Mouse (Mus musculus) hindbrain, embryonic 16.5 days (tissue): ENCODE measurements around the gene Olfr1254. TPM values are rescaled to one million over a fixed set of nuclear protein-coding genes. Genes with fewer than 3 reads are reported as not detected.

ENCODE experiments used
- ATAC-seq: fragments of 200-750 bp; cut with Nextera tagmentation; 2 replicates; pipeline ENCODE4 v1.8.0; 2017; ENCODE audit warnings: moderate TSS enrichment, moderate library complexity
- H3K27ac ChIP-seq: fragments of 300-500 bp; sonication (generic); 2 replicates; pipeline ENCODE4 v1.5.1; 2014; ENCODE audit warnings: low read depth, mild to moderate bottlenecking, control low read depth, low read length, moderate library complexity
- H3K27me3 ChIP-seq: fragments of 300-500 bp; sonication (generic); replicated peaks from 2 replicates; pipeline ENCODE4 v1.6.1; 2014; ENCODE audit warnings: low read length; ENCODE audit not compliant: control insufficient read depth, insufficient read depth
- H3K36me3 ChIP-seq: fragments of 300-500 bp; sonication (generic); 2 replicates; pipeline ENCODE4 v1.6.1; 2014; ENCODE audit warnings: mild to moderate bottlenecking, low read length, moderate library complexity, mixed read lengths; ENCODE audit not compliant: control insufficient read depth, insufficient read depth
- H3K4me1 ChIP-seq: fragments of 300-500 bp; sonication (generic); 2 replicates; pipeline ENCODE4 v1.6.1; 2014; ENCODE audit warnings: low read depth, low read length; ENCODE audit not compliant: control insufficient read depth, insufficient read depth
- H3K4me2 ChIP-seq: fragments of 300-500 bp; sonication (generic); 2 replicates; pipeline ENCODE4 v1.6.1; 2014; ENCODE audit warnings: mild to moderate bottlenecking, low read length, control low read depth, moderate library complexity
- H3K4me3 ChIP-seq: fragments of 300-500 bp; sonication (generic); 2 replicates; pipeline ENCODE4 v1.5.1; 2014; ENCODE audit warnings: mild to moderate bottlenecking, low read length, control low read depth, moderate library complexity
- H3K9ac ChIP-seq: fragments of 300-500 bp; sonication (generic); 2 replicates; pipeline ENCODE4 v1.6.1; 2014; ENCODE audit warnings: low read depth, mild to moderate bottlenecking, control low read depth, low read length, moderate library complexity
- H3K9me3 ChIP-seq: fragments of 300-500 bp; sonication (generic); 2 replicates; pipeline ENCODE4 v1.6.1; 2014; ENCODE audit warnings: mild to moderate bottlenecking, low read length, moderate library complexity; ENCODE audit not compliant: control insufficient read depth
- WGBS: fragments of 180-500 bp; shearing (Covaris S2); extraction: QIAGEN DNeasy Blood & Tissue Kit; methylation state at CpG from one replicate; pipeline ENCODE4 v1.1.7; 2014; 5-methylcytosine and 5-hydroxymethylcytosine counted together
- polyA plus RNA-seq: library from polyadenylated mRNA; unstranded; fragments of >200 nt; fragmentation: Nextera tagmentation; extraction: Ambion mirVana; gene quantifications from 2 replicates; pipeline ENCODE4 v1.2.1, GENCODE M21; 2015

The Olfr1254 gene
- not detected in 2 replicates for polyA plus RNA-seq

DNA sequence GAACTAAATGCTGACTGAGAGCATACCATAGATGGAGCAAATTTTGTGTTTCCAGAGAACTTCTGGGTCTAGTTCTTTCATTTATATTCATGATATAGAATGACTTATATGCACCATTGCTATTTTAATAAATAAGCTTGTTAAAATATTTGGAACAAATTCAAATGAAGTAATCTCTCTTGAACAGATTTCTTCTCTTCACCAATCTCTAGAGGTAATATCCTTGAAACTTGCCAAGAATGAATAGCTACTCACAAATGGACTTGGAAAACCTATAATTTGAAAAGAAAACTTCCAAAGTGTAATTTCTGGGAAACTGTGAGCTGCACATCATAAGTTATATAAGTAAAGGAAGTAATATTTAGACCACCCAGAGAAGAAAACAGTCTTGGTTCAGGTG lies at the start of gene Olfr1254:
Gene Olfr1254 (minus strand): TSS at position 101 of the 400 bp plus-strand sequence.
- ATAC-seq = no peak
- no peaks in the 10 kb centered on the region for H3K27me3 ChIP-seq
- H3K9ac ChIP-seq = no peak within 1 kb of the TSS

DNA sequence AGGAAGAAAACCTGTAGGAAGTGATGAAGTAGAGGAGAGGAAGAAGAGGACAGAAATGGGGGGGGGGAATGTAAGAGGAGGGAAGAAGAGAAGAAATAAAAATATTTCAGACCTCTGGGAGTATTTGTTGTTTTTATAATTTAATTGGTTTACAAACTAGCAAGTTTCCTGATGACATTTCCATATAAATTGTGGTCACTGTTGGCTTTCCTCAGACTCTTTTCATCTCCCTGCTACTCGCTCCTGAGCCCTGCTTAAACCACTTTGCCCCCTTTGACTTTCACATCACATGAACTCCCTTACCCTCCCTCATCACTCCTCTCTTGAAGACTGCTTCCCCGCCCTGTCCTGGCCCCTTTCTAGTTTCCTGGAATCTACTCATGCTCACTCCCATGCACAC lies 48.0 kb upstream of the Olfr1254 start, which contains the start of gene Olfr1256:
Gene Olfr1256 (minus strand): TSS at position 101 of the 400 bp plus-strand sequence.
- Histone ChIP-seq H3K9me3 (no peaks in the 10 kb centered on the region), H3K9ac (no peak within 1 kb of the TSS), H3K27me3 (no peaks in the 10 kb centered on the region), H3K36me3 (no peaks in the 10 kb centered on the region), H3K27ac (no peak within 1 kb of the TSS), H3K4me1 (no peaks in the 10 kb centered on the region), H3K4me2 (no peak within 1 kb of the TSS), H3K4me3 (no peak within 1 kb of the TSS)
- ATAC-seq = no peak
- WGBS = 57% methylated on average over 2 of the region's 2 CpGs

More for the DNA sequence above, at the start of gene Olfr1254:
- Histone ChIP-seq H3K4me1 (no peaks in the 10 kb centered on the region), H3K27ac (no peak within 1 kb of the TSS), H3K4me2 (no peak within 1 kb of the TSS), H3K4me3 (no peak within 1 kb of the TSS), H3K36me3 (no peaks in the 10 kb centered on the region), H3K9me3 (no peaks in the 10 kb centered on the region)

DNA sequence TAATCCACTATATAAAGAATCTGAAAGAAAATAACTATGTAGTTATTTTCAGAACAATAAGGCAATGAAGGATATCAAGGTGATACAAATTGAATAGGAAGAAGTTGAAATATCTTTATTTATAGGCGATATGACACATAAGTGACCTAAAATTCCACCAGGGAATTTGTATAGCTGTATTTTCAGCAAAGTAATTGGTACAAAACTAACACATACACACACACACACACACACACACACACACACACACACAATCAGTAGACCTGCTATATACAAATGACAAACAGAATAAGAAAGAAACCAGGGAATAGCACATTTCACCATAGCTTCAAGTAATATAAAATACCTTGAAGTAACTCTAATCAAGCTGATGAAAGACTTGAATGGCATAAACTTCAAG lies 26.8 kb upstream of the Olfr1254 start:
- Histone ChIP-seq H3K27me3 (no peaks in the 10 kb centered on the region), H3K36me3 (no peaks in the 10 kb centered on the region), H3K27ac (no peak overlapping the region), H3K4me3 (no peak overlapping the region), H3K4me2 (no peak overlapping the region), H3K9ac (no peak overlapping the region), H3K9me3 (no peaks in the 10 kb centered on the region), H3K4me1 (no peaks in the 10 kb centered on the region)
- WGBS = 83% methylated on average over 1 of the region's 1 CpGs
- no peak for ATAC-seq

DNA sequence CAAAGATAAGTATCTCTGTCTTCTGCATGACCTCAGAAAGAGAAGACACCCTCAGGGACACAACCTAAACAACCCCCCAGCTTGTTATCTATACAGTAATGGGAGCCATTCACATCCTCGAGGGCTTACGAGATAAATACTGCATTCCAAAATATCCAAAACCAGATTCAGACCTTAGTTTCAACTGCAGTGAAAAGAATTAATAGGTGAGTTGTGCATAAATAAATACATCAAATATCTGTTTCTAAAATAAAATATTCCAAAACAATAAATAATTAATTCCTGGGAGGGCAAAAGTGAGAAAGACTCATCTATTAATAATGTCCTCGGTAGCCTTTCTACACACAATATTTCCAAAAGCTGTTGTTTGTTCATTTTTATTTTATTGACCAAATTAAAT lies 18.3 kb upstream of the Olfr1254 start, which contains the start of gene Olfr1255:
Gene Olfr1255 (plus strand): TSS at position 301 of the 400 bp plus-strand sequence.
- Histone ChIP-seq H3K4me3 (no peak within 1 kb of the TSS), H3K4me2 (no peak within 1 kb of the TSS), H3K9ac (no peak within 1 kb of the TSS), H3K9me3 (no peaks in the 10 kb centered on the region), H3K4me1 (no peaks in the 10 kb centered on the region), H3K27ac (no peak within 1 kb of the TSS), H3K27me3 (no peaks in the 10 kb centered on the region), H3K36me3 (no peaks in the 10 kb centered on the region)
- no peak for ATAC-seq
- WGBS = 85% methylated on average over 3 of the region's 3 CpGs

DNA sequence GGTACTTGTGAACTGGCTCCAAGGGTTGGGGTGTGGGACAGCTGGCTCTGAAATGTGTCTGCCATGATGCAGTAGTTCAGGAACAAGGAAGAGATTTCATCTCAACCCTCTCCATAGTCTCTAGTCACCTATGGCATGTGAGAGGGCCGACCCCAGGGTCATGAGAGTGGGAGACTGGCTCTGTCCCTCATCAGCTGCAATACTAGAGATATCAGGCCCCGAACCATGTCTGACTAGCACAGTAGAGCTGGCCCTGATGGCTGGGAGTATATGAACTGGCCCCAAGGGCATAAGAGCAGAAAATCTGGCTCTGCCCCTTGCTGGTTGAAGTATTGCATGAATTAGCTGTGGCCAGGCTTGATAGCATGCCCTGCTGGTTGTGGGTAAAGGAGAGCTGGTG lies 17.3 kb upstream of the Olfr1254 start:
- WGBS = 78% methylated on average over 2 of the region's 2 CpGs
- Histone ChIP-seq H3K4me2 (no peak overlapping the region), H3K27me3 (no peaks in the 10 kb centered on the region), H3K36me3 (no peaks in the 10 kb centered on the region), H3K27ac (no peak overlapping the region), H3K4me3 (no peak overlapping the region), H3K4me1 (no peaks in the 10 kb centered on the region), H3K9ac (no peak overlapping the region), H3K9me3 (no peaks in the 10 kb centered on the region)
- ATAC-seq = no peak

DNA sequence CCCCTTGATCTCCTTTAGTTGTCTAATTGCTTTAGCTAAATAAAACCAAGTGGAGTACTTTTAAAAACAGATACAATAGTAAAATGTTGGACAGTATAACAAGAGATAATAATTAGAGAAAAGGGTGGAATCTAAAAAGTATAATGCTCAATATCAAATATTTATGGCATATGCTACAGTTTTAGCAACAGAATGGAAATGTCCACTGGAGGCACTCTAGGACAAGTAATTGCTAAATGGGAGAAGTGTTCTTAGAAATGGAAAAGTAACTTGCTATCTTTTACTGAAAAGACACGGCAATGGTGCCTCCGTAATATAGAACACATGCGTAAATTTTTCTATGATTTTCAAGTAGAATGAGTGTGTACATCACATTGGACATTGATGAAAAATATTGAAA lies 6.2 kb upstream of the Olfr1254 start:
- ATAC-seq = no peak
- Histone ChIP-seq H3K4me2 (no peak overlapping the region), H3K36me3 (no peaks in the 10 kb centered on the region), H3K27ac (no peak overlapping the region), H3K9me3 (no peaks in the 10 kb centered on the region), H3K4me3 (no peak overlapping the region), H3K27me3 (no peaks in the 10 kb centered on the region), H3K9ac (no peak overlapping the region), H3K4me1 (no peaks in the 10 kb centered on the region)
- WGBS = 94% methylated on average over 3 of the region's 3 CpGs

DNA sequence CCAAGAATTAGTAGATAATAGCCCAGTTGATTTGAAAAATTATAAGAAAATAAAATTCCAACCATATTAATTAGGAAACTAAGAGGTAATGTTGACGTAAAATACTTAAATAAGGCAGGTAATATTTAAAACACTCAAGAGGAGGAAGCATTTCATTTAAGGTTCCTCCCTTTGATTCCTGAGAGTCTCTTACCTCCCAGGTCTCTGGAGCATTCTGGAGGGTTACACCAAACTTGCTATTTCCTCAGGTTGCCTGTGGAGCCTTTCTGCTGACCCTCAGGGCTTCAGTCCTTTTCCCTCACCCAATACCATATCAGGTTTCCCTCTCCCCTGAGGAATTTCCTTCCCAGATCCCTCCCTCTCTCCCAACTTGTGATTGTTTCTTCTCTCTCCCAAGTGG lies 36.4 kb downstream of the Olfr1254 start, which contains the start of gene Olfr1253:
Gene Olfr1253 (minus strand): TSS at position 101 of the 400 bp plus-strand sequence.
- H3K27ac ChIP-seq = no peak within 1 kb of the TSS
- no peaks in the 10 kb centered on the region for H3K36me3 ChIP-seq
- H3K27me3 ChIP-seq = no peaks in the 10 kb centered on the region
- WGBS = 90% methylated on average over 1 of the region's 1 CpGs
- no peak within 1 kb of the TSS for H3K4me2 ChIP-seq
- H3K9ac ChIP-seq = no peak within 1 kb of the TSS
- ATAC-seq = no peak
- no peaks in the 10 kb centered on the region for H3K9me3 ChIP-seq
- H3K4me3 ChIP-seq = no peak within 1 kb of the TSS
- H3K4me1 ChIP-seq = no peaks in the 10 kb centered on the region

Other genes starting within 250 kb of the Olfr1254 start
- not detected in 2 replicates for gene Olfr1245, start 215.2 kb downstream of the Olfr1254 start, polyA plus RNA-seq
- not detected in 2 replicates for gene Olfr1246, start 200.5 kb downstream of the Olfr1254 start, polyA plus RNA-seq
- gene Olfr1247, start 179.5 kb downstream of the Olfr1254 start, polyA plus RNA-seq = not detected in 2 replicates
- gene Olfr1248, start 175.4 kb downstream of the Olfr1254 start, polyA plus RNA-seq = not detected in 2 replicates
- not detected in 2 replicates for gene Olfr1249, start 158.6 kb downstream of the Olfr1254 start, polyA plus RNA-seq
- gene Olfr1250, start 132.2 kb downstream of the Olfr1254 start, polyA plus RNA-seq = not detected in 2 replicates
- not detected in 2 replicates for gene Olfr1251, start 121.7 kb downstream of the Olfr1254 start, polyA plus RNA-seq
- gene Olfr1252, start 68.6 kb downstream of the Olfr1254 start, polyA plus RNA-seq = not detected in 2 replicates
- gene Olfr1253, start 36.5 kb downstream of the Olfr1254 start, polyA plus RNA-seq = not detected in 2 replicates
- gene Olfr1255, start 18.4 kb upstream of the Olfr1254 start, polyA plus RNA-seq = not detected in 2 replicates
- gene Olfr1256, start 47.9 kb upstream of the Olfr1254 start, polyA plus RNA-seq = not detected in 2 replicates
- gene Olfr48, start 54.6 kb upstream of the Olfr1254 start, polyA plus RNA-seq = 0.13 and 0.29 TPM in 2 replicates
- gene Olfr1257, start 84.8 kb upstream of the Olfr1254 start, polyA plus RNA-seq = not detected in 2 replicates
- not detected in 2 replicates for gene Olfr1258, start 133.7 kb upstream of the Olfr1254 start, polyA plus RNA-seq
- not detected in 2 replicates for gene Olfr1259, start 155.0 kb upstream of the Olfr1254 start, polyA plus RNA-seq
- gene Olfr1260, start 180.7 kb upstream of the Olfr1254 start, polyA plus RNA-seq = not detected in 2 replicates
- not detected in 2 replicates for gene Olfr1261, start 197.6 kb upstream of the Olfr1254 start, polyA plus RNA-seq
- gene Olfr1262, start 206.5 kb upstream of the Olfr1254 start, polyA plus RNA-seq = not detected in 2 replicates
- gene Olfr1263, start 218.5 kb upstream of the Olfr1254 start, polyA plus RNA-seq = not detected in 2 replicates
- gene Olfr1264, start 232.0 kb upstream of the Olfr1254 start, polyA plus RNA-seq = not detected in 2 replicates
- gene Olfr1265, start 241.7 kb upstream of the Olfr1254 start, polyA plus RNA-seq = not detected in 2 replicates